Mouse (Mus musculus): Measurements from ENCODE around the gene Hrc. TPM values are rescaled to one million over a fixed set of nuclear protein-coding genes. Genes with fewer than 3 reads are reported as not detected.
"Not testable (repeated sequence)": the region's sequence is repeated elsewhere in the genome, so short reads cannot be mapped to it uniquely, and the experiment has no call there.

The Hrc gene
- total RNA-seq, 2 experiments from 2014 or later: 0.17 to 0.18 TPM

DNA sequence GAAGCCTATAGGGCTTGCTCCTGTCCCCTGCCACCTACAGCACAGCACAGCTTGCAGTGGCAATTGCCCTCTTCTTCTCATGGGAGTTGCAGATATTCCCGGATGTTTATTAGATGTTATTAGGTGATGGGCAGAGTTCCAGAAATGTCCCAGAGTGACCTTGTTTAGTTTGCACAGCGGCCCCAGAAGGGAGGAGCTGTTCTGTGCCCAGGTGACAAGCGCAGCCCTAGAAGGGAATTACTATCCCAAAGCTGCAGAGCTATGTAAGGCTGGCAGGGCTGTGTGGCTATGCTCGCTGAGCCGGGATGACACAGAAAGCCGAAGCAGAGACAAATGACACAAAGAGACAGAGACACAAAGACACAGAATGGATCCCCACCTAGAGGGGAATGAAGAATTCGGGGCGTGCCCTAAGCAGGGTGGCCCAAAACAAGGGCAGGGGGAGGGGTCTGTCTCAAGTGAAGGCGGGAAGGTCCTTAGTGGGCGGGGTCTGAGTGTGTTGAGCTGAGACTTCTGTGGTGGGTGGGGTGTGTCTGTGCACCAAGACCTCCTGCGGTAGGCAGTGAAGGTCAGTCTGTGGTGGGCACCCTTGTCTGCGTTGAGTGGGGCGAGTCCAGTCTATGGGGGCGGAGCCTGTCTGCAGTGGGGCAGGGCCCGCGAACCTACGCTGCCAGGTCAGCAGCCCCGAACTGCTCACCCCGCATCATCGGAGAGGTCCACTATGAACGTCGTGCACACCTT is 2.2 kb upstream of the Hrc start:
- no peak for DNase-seq (ENCODE audit: low spot score in 2 of 2)

DNA sequence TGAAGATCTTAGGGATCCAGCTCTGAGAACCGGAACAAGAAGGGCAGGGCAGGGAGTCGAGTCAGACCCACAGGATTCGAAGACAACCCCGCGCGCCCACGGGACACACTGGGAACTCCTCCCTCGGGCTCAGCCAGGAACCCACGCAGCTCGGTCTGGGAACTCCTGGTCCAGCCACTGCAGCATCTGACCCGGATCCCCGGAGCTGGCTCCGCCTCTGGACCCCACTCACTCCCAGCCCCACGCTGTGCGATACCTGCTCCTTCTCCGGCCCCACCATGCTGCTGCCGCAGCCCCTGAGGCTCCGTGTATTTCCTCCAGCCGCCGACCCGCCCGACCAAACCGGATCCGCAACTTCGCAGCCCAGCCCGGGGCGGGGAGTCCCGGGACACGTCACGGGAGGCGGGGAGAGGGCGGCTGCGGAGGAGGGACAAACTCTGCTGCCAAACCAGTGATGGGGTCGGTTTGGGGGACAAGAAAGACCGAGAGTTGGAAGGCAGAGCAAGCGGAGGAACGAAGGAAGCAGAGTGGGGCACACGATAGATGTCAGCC is 1.6 kb upstream of the Hrc start, which contains the start of gene Trpm4:
Trpm4 (minus strand) TSS at position 350 of the 552 bp plus-strand sequence.
- DNase-seq (ENCODE audit: low spot score in 2 of 2): peak in 1 of 2 experiments; percentile 60

DNA sequence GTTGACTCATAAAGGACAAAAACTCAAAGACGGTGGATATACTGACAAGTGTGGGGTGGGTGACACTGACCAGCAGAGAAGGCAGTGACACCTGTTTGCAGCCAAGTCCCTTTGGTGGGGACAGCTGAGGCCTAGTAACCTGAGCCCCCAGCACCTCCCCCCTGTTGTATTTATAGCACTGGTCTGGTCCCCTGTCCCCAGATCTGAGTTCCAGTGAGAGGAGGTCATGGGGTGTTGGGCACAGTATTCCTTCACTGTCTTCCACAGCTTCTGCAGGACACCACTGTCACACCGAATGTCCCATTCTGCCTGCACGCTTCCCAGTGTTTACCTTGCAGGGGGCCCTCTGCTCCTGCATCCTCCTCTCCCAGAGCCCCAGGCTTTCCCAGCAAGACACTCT is 485 bp upstream of the Hrc start:
- no peak for DNase-seq (ENCODE audit: low spot score in 2 of 2)

DNA sequence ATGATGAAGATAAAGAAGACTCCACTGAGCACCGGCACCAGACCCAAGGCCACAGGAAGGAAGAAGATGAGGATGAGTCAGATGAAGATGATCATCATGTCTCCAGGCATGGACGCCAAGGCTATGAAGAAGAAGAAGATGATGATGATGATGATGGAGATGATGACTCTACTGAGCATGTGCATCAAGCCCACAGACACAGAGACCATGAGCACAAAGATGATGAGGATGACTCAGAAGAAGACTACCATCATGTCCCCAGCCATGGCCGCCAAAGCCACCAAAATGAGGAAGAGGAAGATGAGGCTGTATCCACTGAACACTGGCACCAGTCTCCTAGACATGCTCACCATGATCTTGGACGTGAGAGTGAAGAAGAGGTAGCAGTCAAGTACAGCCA is 1.2 kb downstream of the Hrc start:
- no peak for DNase-seq (ENCODE audit: low spot score in 2 of 2)

DNA sequence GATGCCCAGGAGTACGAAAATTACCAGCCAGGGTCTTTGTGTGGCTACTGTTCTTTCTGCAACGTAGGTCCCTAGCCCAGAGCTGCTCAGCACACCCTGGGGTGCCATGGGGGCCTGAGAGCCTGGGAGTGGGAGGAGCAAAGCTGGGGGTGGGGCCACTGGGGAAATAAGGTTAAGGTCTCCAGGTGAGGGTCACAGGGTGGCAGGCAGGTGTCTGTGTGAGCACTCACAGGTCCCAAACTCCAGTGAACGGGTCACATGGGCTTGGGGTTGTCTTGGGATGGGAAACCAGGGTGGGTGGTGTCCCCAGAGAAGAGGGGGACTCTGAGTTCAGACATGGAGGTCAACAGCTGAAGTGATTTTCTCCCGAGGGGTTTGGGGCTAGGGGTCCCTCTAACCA is 2.4 kb downstream of the Hrc start:
- DNase-seq (ENCODE audit: low spot score in 2 of 2): no peak

DNA sequence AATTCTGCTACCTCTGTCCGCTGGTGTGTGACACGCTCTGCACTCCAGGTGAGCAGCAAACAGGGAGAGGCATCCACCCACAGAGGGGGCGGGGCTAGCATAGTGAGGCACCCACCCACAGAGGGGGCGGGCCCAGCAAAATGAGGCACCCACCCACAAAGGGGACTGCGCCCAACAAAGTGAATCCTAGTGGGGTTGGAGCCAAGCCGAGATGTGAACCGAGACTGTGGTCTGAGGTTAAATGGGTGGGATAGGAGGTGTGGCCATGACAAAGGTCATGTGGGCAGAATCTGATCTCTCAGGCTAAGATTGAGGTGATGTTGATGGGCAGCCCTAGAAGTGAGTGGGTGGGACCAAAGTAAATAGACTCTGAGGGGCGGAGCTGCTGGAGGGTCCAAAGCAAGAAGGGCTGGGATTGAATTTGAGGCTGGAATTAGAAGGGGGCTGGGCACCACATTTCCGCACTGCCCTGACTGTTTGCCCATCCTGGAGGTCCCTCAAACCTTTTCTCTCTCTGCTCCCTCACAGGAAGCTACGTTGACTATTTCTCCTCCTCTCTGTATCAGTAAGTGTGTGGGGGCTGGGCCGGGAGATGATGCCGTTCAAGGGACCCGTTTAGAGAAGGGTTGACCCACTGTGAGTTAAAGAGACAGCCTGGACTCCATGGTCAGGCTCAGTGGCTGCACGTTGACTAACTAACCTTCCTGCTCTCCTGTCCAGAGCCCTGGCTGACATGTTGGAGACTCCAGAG is 3.2 kb downstream of the Hrc start:
- peak in 1 of 2 experiments; percentile 27 for DNase-seq (ENCODE audit: low spot score in 2 of 2)

DNA sequence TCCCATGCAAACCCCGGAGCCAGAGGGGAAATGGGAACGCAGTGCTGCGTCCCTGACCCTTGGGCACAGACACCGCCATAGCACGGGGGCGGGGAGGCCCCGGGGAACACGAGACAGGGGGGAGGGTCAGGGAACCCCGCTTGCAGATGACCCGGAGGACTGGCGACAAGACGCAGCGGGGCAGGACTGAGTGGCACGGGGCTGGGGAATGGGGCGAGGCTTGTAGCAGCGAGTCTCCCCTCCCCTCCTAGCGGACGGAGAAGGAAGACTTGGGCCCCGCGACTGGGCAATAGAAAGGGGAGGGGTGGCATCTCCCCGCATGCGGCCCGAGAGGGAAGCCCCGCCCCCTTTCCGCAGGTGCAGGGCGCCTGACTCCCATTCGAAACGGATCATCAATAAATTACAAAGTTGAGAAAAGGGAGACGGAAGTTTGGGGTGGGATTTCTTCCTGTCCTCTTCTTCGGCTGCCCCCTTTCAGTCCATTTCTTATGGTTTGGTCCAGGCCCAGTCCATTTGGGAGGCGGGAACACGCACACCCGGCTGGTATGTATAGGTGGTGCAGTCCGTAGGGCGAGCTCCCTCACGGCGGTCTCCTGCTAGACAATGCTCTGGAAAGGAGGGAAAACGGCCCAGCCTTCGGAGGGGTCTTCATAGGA is 4.4 kb downstream of the Hrc start:
- peak in 1 of 2 experiments; percentile 30 for DNase-seq (ENCODE audit: low spot score in 2 of 2)

DNA sequence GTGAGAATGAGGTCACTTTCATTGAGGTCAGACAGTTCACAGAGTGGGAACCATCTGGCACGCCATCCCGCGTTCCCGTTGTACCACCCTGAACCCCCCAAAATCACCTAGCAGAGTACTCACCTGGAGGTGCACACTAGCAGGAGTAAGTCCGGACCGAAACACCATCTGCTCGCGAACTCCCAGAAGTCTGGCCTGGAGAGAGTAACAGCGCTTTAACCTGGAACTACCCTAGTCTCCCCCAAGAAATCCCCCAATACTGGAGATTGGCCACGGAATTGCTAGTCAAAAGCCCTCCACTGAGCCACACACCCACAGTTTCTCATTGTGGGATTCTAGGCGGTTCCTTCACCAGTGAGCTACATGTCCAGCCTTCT is 5.0 kb downstream of the Hrc start:
- DNase-seq (ENCODE audit: low spot score in 2 of 2): no peak

DNA sequence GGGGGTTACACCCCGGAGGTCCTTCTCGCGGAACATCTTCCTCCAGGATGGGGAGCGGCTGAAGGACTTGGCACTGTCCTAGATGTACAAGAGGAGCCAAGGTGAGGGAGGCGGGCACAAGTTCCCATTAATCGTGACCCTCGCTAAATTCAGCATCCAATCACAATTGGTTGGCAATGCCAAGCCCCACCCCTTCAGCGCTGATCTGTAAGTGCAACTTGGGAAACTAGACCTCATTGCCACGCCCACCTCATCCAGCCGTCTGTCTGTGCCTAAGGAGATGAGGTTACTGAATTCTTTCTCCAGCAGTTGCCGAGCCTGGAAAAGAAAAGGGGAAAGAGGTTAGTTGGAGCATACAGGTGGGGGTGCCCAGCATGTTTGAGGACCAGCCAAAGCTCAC is 5.6 kb downstream of the Hrc start:
- DNase-seq (ENCODE audit: low spot score in 2 of 2): no peak

DNA sequence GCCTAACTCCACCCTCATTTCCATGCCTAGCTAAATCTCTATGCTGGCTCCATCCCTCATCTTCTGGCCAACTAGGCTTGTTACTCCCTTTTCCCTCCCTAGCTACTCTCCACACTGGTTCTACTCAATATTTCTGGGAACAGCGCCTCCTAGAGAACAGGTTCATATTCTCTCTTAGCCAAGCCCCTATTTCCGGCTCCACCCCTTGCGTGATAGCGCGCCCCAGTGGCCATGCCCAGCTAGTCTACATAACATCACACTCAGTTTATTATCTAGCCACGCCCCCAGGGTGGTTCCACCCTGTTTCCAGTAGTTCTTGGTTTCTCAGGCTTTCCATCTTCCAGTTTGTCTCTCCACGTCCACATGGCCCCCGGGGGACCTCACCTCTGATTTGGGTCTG is 6.2 kb downstream of the Hrc start:
- DNase-seq (ENCODE audit: low spot score in 2 of 2): peak; percentile 79 to 86

DNA sequence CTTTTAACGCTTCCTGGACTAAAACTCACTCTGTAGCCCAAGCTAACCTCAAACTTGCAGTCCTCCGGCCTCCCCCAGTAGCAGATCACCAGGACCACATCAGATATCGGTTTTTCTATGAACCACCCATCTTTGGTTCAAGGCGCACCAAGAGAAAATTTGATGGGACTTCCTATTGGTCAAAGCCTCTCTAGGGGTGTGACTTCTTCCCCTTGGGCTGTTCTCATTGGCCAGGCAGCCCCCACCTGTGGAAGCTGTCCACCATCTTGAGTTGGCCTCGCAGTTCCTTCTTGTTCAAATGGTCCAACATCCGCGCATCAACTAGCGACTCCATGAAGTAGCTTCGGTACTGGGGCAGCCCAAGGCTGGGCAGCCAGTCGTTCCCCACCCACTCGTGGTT is 7.0 kb downstream of the Hrc start:
- DNase-seq (ENCODE audit: low spot score in 2 of 2): no peak

DNA sequence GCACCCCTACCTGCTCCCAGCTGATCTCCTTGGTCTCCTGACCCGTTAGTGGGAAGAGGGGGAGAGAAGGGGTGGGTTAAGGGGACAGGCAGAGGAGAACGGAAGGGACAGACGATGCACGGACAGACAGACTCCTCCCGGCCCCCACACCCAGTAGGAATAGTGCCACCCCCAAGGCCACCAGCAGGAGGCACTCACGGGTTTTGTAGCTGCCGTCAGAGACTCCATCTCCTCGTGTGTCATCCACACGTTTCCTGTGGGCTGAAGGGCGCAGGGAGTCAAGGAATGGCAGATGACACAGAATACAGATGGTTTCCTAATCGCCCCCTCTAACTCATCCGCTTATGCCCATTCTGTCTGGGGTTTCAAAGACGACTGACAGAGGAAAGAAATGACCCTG is 8.5 kb downstream of the Hrc start:
- DNase-seq (ENCODE audit: low spot score in 2 of 2): no peak

DNA sequence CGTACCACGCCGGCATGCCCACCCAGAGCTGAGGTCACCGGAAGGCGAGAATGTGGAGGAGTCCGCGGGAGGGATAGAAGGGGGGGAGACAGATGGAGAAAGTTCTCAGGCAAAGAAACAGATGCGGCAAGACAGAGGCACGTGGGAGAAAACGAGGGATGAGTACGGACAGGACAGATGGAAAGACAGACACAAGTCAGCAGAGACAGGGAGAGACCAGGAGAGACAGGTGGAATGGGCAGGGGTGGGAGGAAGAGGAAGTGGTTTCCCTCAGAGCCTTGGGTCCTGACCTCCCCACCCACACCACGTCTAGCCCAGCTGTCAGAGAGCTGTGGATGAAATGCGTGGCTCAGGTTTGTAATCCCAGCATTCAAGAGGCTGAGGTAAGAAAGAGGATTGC is 11.8 kb downstream of the Hrc start:
- peak in 1 of 2 experiments; percentile 53 for DNase-seq (ENCODE audit: low spot score in 2 of 2)

DNA sequence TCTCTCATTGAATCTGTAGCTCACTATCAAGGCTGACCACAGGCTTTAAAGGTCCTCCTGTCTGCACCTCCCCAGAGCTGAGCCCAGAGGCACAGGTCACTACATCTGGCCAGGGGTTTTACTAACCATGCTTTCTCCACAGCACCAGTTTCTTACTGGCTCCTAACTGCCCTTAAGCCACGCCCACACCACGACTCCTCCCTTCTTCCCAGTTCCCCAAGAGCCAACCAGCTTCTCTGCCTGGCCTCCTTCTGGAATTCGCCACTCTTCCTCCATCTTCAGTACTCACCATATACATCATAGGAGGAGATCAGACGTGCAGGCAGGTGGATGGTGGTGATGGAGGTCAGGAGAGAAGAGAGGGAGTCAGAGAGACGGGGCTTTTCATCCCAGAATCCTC is 18.0 kb downstream of the Hrc start:
- no peak for DNase-seq (ENCODE audit: low spot score in 2 of 2)

DNA sequence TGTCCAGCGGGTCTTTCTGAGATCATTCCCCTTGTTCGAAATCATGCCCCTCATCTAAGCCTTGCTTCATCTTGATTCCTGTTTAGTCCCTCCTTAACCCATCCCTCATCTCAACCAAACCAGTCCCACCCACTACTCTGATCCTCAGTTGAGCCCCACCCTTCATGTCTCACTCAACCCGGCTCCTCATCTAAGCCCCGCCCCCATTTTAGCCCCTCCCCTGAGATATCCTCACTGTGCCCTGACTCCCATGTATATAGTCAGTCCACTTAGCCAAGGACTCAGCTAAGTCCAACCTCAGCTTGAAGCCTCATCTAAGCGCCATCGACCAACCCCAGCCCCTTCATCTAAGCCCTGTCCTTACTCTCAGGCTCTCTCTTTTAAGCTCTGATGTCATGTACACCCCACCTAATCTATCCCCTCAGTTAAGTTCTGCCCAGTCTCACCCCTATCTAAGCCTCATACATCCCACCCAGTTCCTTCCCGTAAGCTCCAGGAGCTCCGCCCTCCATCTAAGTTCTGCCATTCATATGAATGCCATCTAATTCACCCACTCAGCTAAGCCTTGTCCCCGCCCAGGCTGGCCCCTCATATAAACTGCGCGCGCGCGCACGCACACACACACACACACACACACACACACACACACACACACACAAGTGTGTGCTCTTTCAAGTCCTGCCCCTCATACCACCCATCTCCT is 20.4 kb downstream of the Hrc start:
- DNase-seq (ENCODE audit: low spot score in 2 of 2): no peak

DNA sequence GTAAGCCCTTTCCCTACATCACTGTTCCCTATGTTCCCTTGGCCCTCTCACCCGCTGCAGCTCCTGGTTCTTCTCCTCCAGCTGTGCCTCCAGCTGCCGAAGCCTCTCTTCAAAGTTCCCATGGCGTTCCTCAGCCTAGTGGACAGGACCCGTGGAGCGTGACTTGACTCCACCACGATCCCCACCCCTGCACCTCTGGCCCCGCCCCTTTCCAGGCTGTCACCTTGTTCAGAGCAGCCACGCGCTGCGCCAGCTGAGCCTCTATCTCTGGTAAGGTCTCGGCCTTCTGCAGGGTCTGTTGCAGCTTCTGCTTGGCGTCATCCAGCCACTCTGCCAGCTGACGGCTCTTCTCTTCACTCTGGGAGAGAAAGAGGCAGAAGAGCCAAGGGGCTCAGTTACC is 21.0 kb downstream of the Hrc start:
- DNase-seq (ENCODE audit: low spot score in 2 of 2): no peak

DNA sequence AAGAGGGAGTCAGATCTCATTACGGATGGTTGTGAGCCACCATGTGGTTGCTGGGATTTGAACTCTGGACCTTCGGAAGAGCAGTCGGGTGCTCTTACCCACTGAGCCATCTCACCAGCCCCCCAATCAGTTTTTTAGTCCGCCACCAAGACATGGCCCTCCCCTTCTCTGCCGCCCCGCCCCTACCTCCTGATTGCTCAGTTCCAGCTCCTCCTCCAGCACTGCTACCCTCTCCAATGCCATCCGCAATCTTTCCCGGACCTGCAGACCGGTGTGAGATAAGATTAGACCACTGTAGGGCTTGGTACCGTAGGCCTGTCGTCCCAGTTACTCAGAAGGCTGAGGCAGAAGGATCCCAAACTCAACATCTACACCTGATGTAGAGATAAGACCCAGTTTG is 24.0 kb downstream of the Hrc start:
- not testable (repeated sequence) for DNase-seq (ENCODE audit: low spot score in 2 of 2)

DNA sequence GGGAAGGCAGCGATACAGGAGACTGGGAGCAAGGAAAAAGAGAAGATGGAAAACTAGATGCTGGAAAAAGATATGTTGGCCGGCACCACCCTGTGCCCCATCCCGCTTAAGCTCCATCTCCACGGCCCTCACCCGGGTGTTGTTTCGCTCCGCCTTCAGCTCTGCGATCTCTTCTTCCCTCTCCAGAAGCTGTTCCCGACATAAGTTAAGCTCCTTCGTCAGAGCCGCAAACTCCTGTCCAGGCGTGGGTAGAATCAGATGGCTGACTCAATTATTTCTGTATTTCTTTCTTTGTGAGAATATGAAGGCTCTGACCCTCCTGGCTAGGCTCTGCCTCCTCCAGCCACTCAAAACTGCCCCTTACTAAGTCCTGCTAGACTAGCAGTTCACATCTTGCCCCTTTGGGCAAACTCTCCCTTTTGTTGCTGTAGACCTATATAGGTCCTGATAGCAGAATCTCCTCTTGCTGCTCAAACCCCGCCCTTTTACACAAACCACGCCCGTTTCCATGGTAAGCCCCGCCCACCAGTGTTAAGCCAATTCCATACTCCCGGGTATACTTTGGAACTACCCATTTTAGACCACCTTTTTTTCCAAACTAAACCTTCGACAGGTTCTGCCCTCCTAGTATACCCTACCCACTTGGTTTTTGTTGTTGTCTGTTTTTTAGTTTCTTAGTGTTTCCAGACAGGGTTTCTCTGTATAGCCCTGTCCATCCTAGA is 25.5 kb downstream of the Hrc start:
- DNase-seq (ENCODE audit: low spot score in 2 of 2): peak in 1 of 2 experiments; percentile 56

DNA sequence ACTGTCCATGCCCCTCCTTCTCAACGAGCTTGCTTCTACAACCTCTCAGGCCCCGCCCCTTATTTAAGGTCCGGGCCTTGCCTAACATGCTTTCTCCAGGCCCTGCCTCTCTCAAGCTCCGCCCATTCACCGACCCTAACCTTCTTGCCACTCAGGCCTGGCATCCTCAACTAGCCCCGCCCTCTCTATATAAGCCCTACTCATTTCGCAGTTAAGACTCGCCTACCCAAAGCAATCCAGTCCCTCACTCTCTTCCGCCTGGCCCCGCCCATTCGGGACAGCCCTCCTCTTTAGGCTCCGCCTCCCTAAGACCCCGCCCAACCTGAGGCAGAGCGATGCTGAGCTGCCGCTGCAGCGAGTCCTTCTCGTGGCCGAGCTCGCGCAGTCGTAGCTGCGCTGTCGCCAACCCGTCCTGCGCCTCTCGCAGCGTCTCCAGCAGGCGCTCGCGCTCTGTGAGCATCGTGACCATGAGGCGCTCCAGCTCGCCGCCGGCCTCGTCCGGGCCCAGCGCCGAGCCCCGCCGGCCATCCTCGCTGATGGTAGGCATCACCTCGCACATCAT is 26.2 kb downstream of the Hrc start:
- peak; percentile 82 to 86 for DNase-seq (ENCODE audit: low spot score in 2 of 2)

DNA sequence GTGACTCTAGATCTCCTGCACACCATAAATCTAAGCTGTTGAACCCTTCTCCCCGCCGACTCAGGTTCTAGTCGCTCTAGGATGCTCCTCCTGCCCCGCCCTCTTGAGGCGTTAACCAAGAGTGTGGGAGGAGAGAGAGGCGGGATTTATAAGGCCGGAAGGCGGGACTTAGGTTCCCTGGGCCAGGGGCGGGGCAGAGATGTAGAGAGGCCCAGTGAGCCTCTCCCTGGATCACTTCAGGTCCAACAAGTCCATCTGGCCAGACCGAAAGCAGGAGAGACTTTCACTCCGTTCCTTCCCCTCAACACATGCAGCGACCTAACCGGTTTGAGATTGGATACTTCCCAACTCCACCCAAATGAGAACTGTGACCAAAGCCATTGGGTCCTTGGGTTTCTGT is 27.7 kb downstream of the Hrc start:
- peak in 1 of 2 experiments; percentile 45 for DNase-seq (ENCODE audit: low spot score in 2 of 2)
